Mouse (Mus musculus) brain, embryonic 14.5 days (tissue): Measurements from ENCODE around the gene Adam10.

Experiments
- CTCF ChIP-seq: fragments of 200-500 bp; IDR thresholded peaks from 2 replicates; pipeline ENCODE4 v1.5.1; 2012; ENCODE audit warnings: inconsistent platforms, mild to moderate bottlenecking, moderate library complexity, borderline replicate concordance; ENCODE audit not compliant: insufficient read depth, insufficient read length; ENCODE audit errors: extremely low read depth
- POLR2A ChIP-seq: fragments of 200-500 bp; IDR thresholded peaks from 2 replicates; pipeline ENCODE4 v1.6.1; 2012; ENCODE audit warnings: mild to moderate bottlenecking, inconsistent platforms, borderline replicate concordance; ENCODE audit not compliant: poor library complexity, insufficient read depth, insufficient read length, severe bottlenecking; ENCODE audit errors: extremely low read depth

DNA sequence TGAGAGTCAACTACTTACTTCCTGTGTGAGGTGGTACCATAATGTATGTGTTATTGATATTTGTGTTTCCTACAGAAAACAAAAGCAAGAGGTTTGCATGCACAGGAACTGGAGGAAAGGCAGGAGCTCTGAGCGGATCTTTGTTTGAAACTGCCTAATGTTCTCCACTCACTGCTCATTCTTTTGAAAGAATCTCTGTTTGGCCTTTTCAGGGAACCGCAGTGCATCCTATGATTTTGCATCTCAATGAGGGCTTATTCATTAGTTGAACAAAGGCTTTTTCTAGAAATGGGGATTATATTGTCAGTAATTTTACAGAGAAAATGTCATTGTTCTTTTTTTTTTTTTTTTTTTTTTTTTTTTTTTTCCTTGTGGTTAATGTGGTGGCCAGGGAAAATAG is 50.7 kb downstream of the Adam10 start:
- TF ChIP-seq CTCF (no peak), POLR2A (no peak)
